Mouse (Mus musculus) large intestine, adult 2 months (tissue): ENCODE results near the gene 4931440F15Rik. TPM values are rescaled to one million over a fixed set of nuclear protein-coding genes. Genes with fewer than 3 reads are reported as not detected.
"Not testable (repeated sequence)": the region's sequence is repeated elsewhere in the genome, so short reads cannot be mapped to it uniquely, and the experiment has no call there.

Source experiments
- DNase-seq: peaks from one replicate; pipeline ENCODE4 v3.0.0-alpha.2; 2012; ENCODE audit warnings: low read depth, low spot score
- WGBS: fragments of 180-500 bp; shearing (Covaris S2); methylation state at CpG from one replicate; pipeline ENCODE4 v1.1.7; 2018; 5-methylcytosine and 5-hydroxymethylcytosine counted together
- polyA plus RNA-seq: library from polyadenylated mRNA; depleted of rRNA; stranded (reverse); fragments of >200 nt; gene quantifications from 2 replicates; pipeline ENCODE4 v1.2.3, GENCODE M21; 2012; rRNA removed

Gene 4931440F15Rik
- polyA plus RNA-seq: 0.04 and 0.25 TPM in 2 replicates

DNA sequence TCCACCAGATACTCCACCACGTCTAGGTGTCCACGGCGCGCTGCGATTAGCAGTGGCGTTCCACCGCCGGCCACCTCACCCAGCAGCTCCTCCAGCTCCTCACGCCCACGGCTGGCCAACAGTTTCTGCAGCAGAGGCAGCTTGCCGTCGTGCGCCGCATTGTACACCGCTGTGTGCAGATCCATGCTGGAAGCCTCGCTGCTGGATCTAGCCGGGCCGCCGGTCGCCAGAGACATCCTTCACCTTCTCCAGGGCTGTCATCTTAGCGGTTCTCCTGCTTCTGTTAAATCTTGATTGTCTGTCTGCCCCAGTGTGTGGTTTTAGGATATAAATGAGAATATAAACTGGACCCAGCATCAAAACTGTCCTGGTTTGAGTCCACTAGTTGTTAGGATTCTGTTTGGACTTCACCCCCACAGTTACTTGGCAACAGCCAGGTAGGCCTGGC, at the start of gene 4931440F15Rik:
Gene 4931440F15Rik, minus strand, starts transcription at position 398 of the 448 bp plus-strand sequence.
- DNase-seq: not testable (repeated sequence)
- 27% methylated on average over 21 of the region's 21 CpGs for WGBS

DNA sequence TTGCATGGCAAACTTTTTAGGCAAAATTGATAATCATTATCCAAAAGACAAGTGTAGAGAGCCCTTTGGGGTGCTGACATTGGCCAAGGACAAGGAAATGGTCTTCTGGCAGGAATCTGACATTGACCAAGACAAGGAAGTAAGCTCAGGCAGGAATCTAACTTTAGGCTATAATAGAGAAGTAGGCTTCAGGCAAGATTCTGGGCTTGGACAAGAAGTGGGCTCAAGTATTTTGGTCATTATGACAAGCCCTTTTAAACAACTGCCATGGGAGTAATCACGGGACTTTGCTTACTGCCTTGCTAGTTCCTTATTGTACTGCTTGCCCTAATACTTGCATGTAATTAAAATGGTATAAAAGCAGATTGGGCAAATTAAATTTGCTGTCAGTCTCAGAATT, 49.3 kb upstream of the 4931440F15Rik start:
- WGBS: 32% methylated on average over 1 of the region's 1 CpGs
- not testable (repeated sequence) for DNase-seq

DNA sequence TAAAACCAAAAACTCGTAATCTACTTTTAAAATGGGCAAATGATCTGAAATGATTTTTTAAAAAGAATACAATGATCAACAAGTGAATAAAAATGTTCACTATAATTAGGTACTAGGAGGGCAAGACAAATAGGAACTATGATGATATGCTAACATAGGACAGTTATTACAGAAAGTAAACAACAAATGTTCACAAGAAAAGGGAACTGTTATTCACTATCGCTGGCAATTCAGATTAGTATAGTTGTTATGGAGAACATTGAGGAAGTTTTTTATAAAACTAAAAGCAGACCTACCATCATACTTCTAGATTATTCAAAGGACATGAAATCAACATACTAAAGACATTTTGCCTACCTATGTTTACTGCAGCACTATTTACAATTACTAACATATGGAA, 44.7 kb upstream of the 4931440F15Rik start:
- WGBS: 87% methylated on average over 2 of the region's 2 CpGs
- no peak for DNase-seq

DNA sequence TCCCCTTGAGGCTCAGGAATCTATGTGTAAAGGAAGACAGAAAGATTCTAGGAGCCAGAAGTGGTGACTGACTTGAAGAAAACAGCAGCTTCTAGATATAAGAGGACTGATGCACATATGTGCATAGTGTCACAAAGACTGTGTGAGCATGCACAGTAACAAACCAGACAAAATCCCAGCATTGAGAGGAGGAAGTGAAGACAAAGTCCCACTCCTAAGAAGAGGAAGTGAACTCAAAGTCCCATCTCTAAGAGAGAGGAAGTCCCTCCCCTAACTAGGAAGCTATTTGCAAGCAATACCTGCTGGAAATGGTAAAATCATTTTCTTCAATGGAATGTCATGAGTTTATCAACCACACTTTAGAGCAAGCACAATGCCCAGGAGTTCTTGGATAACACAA, 38.8 kb upstream of the 4931440F15Rik start:
- no peak for DNase-seq

DNA sequence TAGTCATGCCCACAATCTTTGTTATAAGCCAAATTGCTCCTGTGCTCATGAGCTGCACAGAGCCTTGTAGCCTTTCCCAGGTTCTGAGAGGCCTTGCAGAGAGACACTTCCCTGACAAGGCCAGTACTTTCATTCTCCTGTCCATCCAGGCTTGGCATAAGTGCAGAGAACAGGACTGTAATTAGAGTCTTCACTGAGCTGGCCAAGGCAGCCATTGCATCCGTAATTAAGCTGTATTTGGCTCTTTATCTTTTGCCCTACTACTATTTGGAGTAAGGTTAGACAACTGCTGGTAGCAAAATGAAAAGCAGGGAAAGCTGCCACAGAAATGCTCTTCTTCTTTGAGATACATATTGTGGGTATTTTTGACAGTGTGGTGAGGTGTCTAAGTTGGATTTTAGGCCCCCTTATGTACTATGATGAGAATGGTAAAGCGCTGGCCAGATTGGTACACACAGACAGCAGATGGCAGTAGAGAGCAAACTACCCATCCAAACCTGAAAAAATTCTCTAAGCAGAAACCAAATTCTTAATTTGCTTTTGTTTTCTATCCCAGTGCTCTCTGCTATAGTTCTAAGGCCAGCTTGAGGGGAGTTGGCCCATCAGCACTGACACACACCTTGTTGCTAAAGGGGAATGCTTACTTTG, 36.4 kb upstream of the 4931440F15Rik start:
- DNase-seq: no peak
- 55% methylated on average over 2 of the region's 2 CpGs for WGBS

DNA sequence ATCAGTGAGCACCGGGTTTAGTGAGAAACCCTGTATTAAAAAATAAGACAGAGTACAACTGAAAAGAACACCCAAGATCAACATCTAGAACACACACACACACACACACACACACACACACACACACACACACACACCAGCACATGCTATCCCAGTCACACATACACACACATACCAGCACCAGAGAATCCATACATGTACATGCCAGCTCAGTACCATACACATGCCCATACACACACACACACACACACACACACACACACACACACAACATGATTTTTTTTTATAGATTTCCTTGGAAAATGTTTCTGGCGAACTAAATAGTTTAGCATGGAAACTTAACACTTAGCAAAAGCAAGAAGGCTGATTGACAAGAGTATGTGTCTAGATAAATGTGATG, 35.6 kb upstream of the 4931440F15Rik start:
- WGBS: 90% methylated on average over 2 of the region's 2 CpGs
- no peak for DNase-seq

DNA sequence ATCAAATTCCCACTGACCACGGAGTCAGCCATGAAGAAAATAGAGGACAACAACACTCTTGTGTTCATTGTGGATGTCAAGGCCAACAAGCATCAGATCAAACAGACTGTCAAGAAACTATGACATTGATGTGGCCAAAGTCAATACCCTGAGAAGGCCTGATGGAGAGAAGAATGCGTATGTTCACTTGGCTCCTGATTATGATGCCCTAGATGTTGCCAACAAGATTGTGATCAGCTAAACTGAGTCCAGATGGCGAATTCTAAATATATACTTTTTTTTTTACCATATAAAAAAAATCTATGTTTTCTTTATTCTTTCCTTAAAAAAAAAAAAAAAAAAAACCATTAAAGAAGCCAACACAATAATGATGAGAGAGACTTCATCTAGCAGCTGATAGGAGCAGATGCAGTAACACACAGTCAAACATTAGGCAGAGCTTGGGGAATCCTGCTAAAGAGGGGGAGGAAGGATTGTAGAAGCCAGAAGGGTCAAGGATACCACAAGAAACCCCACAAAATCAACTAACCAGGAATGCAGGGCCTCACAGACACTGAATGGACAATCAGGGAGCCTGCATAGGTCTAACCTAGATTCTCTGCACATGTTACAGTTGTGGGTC, 15.2 kb upstream of the 4931440F15Rik start:
- WGBS: 96% methylated on average over 3 of the region's 3 CpGs
- no peak for DNase-seq

DNA sequence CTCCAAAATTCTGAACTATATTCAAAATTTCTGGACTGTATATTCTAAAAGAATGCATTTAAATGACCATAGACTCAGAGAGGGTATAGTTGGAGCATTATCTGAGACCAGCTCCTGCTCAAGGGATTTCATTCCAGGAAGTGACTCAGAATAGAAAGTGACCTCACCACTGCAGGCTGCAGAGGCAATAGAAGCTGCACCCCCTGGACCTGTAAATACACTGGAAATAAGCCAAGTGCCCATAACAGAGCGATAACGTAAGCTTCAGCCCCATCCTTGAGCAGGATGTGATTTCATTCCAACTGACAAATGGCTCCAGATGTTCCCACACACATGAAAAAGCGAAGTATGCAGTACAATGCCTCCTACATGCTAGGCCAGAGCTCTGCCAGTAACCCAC, 14.3 kb upstream of the 4931440F15Rik start:
- peak; percentile 38 for DNase-seq
- WGBS: 5% methylated on average over 3 of the region's 3 CpGs

DNA sequence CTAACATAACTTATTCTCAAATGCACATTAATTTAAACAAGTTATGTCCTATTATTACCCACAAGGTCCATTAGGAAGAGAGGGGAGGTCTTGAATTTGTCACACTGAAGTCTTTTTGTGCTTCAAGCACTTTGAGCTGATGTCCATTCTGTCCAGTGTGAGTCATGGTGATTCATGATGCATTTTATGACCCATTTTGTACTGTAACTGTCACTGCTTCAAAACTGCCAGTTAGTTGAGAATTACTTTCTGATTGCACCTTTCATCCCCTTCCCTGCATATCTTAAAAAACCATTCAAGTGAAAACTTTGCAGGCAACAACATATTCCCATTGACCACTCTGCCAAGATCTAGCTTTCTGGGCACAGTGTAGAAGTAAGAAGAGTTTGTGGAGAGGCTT, 11.6 kb upstream of the 4931440F15Rik start:
- DNase-seq: no peak

DNA sequence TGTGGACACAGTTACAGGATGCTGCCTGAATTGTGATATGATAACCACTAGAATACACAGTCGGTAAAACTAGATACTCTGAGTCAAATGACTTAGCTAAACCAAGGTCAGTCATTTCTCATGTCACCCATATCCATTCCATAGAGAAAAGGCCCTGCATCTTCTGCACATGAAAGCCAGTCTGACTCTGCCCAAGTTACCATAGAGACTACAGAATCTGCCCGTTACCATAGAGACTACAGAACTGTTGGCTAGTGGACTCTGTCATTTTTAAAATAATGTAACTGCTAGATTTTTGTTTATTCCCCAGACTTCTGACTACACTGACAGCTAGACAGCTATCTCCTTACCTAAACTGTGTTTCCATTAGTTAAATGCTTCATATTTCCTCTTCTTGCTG, 2.3 kb upstream of the 4931440F15Rik start:
- no peak for DNase-seq
- WGBS: 78% methylated on average over 2 of the region's 2 CpGs

DNA sequence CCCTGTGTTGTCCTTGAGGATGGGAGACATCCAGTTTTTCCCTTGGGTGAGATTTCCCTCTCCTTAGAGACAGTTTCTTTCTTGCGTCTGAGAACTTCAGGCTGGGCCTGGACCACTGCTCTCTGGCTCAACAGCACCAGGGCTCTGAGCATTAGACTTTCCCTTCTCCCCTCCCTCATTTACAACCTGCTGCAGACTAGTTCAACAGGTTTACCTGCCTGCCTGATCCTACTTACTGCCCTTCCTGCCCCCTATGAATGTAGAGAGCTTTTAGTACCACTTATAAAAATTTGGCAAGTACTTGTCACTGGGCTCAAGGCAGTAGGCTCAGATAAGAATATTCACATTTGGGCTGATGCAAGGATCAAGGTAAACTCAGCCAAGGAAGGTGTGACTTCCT, 533 bp upstream of the 4931440F15Rik start:
- DNase-seq: peak; percentile 32
- 45% methylated on average over 1 of the region's 1 CpGs for WGBS

DNA sequence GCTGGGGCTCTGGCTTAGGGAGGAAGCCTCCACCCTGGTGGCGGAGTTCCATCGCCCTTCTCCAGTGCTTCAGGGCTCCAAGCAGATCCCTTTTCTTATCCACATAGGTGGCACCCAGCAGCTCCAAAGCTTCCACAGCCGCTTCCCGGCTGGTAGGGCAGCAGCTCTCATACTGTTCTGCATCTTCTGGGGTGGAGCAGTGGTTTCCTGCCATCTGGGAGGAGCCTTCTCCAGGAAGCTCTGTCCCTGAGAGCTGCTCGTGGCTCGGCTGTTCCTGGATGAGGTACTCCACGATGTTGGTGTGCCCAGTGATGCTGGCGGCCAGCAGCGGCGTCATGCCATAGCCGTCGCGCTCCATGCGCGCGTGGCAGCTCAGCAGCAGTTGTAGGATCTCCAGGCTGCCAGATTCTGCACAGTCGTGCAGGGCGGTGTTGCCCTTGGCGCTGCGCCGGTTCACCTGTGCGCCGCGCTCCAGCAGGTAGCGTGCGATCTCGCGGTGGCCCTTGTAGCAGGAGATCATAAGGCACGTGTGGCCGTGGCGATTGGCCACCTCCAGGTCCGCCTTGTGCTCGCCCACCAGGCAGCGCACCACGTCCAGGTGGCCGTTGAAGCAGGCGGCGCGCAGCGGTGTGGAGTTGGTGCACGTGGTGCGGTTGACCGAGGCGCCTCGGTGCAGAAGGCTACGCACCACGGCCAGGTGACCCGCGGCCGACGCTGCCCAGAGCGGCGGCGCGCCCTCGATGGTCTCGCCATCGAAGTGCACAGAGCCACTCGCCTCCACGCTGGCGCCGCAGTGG, 796 bp downstream of the 4931440F15Rik start:
- WGBS: 9% methylated on average over 54 of the region's 62 CpGs
- not testable (repeated sequence) for DNase-seq

DNA sequence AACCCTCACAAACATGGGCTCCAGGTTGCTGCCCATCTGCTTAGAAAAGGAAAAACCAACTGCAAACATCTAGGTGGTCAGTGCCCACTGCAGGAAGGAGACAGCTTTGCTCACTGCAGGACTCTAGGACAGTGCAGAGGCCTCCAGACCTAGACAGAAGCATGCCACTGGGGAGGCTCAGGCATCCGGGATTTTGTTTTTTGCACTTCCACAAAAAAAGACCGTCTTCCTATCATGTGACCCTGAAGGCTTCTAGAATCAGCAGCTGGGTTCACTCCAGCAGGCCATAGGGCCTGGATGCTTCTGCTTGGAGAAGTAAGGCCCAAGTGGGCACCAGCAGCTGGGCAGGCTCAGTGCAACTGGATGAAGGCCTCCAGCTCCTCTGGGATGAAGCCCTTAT, 2.3 kb downstream of the 4931440F15Rik start:
- WGBS: 89% methylated on average over 2 of the region's 2 CpGs
- no peak for DNase-seq

DNA sequence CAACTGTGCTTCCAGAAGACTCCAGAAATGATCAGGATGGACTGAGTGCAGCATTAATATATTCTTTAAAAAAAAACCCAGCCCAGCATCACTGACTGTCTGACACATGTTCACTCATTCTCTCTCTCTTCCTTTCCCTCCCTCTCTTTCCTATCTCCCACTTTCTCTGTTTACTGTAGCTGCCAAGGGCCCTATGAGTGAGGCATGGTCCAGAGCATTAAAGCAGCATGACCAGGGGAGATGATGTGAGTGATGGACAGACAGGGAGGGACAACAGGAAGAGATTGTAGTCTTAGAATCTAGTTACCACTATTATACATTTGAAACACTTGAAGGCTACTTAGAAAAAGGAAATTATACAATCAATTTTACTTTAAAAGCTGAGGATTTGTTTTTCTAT, 9.8 kb downstream of the 4931440F15Rik start:
- DNase-seq: no peak

DNA sequence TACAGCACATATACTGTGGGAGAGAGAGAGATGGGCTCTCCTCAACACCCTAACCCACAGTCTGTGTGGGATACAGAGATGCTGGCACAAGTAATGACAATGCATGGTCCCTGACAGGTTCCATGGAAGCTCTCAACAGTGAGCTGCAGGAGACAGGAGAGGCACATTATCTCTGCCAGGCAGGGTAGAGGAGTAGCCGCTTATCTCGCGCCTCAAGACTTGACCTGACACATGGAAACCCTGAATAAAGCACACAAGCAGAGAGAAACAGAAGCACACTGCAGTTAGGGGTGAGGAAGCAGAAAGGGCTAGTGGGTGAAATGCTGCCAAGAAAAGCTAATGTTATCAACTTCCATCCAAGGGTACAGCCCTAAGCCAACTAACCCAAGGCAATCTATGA, 10.2 kb downstream of the 4931440F15Rik start:
- 95% methylated on average over 3 of the region's 3 CpGs for WGBS

DNA sequence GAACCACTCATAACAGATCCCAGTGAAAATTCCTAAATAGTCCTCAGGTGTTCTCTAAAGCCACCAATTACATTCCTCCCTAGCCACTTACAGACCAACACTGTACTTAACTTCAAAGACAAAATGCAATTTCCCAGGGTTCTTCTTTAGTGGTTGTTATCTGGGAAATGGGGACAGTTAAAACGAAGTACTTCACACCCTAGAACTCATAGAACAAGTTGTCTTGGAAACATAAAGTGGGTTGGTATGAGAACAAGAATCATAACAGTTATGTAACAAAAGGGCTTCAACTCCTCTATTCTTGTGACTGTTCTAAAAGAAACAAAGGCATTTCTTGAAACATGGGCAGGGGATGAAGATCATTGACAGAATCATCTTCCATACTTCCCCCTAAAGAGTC, 12.2 kb downstream of the 4931440F15Rik start:
- WGBS: 81% methylated on average over 1 of the region's 1 CpGs
- DNase-seq: no peak

More for the DNA sequence above, 10.2 kb downstream of the 4931440F15Rik start:
- no peak for DNase-seq

DNA sequence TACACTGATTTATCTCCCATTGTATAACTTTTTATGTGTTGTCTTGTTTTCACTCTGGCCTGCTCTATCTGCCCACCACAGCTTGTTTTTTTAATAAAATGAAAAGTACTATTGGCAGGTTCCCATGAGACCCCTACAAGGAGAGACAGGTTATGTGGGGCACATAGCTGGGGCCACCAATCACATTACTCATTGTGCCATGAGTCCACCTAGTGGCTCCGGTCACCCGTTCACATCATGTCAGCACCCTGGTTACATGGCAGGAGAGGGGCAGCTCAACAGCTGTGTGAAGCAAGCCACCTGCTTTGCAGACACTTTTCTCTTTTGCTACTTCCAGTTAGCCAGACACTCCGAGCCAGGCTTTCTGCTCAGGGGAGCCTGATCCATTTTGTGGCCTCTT, 13.0 kb downstream of the 4931440F15Rik start:
- DNase-seq: no peak
- WGBS: 84% methylated on average over 3 of the region's 3 CpGs

DNA sequence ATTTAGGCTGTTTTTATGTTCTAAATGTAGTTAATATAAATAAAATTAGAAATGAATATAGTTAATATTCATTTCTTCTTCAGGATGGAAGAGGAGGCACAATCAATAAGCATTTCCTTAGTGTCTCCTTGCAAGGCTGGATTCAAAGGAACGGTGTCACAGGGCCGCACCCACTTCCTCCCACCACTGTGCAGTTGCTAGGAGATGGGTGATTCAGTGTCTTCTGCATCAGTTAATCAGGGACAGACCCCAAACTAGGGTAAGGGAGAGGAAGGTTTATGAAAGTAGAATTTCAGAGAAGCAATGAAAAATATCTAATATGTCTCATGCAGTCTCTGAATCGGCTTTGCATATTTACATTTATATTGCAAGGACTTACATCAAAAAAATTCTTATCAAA, 15.1 kb downstream of the 4931440F15Rik start:
- DNase-seq: no peak
- WGBS: 81% methylated on average over 3 of the region's 3 CpGs

DNA sequence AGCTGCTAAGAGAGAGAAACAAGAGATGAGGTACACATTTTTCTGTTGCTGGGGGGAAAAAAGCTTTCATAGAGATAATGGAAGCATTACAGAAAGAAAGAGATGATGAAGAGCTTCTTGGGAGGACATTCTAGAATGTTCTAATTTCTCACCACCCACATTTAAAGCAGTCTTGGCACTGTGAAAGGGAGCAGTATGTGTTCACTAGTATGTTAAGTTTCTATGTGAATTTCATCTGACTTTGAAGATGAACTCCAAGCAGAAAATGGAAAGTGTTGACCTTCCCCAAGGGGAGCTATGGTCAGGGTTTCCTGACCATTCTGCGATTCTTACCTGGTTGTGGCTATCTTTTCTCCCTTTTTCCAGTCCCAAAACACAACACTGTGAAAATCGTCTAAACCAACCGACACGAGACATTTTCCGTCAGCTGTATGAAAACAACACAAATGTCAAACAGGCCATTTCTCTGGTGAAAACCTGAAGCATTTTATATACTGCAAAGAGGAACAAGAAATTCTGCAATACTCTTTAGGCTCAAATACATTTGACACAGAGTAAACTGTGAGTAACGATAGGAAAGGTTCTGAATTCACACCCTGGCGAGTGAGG, 16.4 kb downstream of the 4931440F15Rik start:
- 88% methylated on average over 7 of the region's 7 CpGs for WGBS
- DNase-seq: no peak

DNA sequence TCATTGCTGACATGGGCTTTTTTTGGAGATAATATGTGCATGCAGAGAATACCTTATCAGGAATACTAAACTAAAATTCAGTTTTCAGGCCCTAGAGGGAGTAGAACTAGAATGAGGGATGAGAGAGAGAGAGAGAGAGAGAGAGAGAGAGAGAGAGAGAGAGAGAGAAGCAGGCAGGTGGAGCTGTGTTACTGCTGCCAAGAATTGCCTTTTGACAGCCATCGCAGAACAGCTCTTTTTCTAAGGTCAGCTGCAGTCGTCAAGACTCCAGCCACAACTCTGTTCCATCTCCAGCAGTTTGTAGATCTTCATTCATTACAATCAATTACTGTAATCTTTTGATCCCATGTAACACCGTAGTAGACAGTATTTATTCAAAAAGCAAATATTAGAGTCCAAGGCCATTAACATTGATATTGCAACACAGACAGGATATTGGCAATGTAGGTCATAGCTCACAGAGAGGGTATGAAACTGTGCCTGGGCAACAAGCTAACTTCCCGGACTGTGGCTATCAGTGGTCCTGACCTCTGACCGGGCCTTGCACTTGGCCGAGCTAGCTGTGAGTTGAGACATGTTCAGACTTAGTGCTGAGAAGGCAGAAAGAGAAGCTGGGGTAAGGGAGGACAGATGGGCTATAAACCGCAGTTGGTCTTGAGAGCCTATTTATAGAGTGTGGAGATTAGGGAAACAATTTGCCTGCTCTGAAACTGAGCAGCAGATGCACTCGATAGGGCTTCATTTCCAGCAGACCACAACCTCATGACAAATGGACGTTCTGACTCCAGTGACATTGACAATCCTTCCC, 17.1 kb downstream of the 4931440F15Rik start:
- 31% methylated on average over 9 of the region's 9 CpGs for WGBS
- DNase-seq: no peak
